Mouse (Mus musculus): Measurements from ENCODE around the gene Lgr4. TPM values are rescaled to one million over a fixed set of nuclear protein-coding genes. Genes with fewer than 3 reads are reported as not detected.

The Lgr4 gene
- polyA plus RNA-seq, 2 experiments: 3.0 to 3.9 TPM

DNA sequence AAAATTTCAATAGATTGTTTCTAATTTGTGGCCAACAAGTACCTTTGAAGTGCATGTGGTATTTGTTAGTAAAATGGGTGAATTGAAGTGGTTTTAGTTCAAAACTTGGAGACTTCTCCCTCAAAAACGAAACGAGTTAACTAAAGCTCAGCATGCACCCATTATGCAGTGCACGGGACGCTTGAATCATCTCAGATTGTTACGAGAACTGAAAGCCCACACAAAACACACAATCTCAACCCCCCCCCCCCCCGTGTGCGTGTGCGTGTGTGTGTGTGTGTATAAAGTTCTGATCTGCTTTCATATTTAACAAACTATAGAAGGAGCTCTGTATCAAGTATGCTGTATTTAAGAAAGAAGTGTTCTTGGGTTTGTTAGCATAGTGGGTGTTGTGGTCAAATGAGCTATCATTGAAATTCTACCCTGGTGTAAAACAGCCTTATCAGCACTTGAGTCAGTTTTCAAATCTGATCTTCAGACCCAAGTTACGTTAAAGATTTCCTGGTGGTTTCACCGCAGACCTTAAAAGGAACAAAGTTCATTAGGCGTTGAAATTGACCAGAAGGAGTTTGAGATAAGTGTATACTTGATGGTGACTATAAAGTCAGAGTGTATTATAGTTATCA, 75.1 kb downstream of the Lgr4 start:
- TF ChIP-seq CTCF (IDR thresholded peaks at IDR 0.05; ENCODE audit: low read depth) (no peak), EP300 (IDR thresholded peaks at IDR 0.05; ENCODE audit: low read depth) (no peak)
- WGBS (ENCODE audit: insufficient replicate concordance): 41% methylated on average over 11 of the region's 11 CpGs
- DNase-seq (ENCODE audit: low read depth in 3 of 3, low spot score in 3 of 3): no peak

GRCm38 (mm10) chr2:109993404-109993803, 76.0 kb downstream of the Lgr4 start:
- ATAC-seq (ENCODE audit: insufficient read depth) (peak; percentile 73), DNase-seq (ENCODE audit: low read depth in 3 of 3, low spot score in 3 of 3) (peak in 2 of 3 experiments; percentile 41 to 46)
- H3K27me3 ChIP-seq (ENCODE audit: control insufficient read depth, insufficient read depth, low read length): no peaks in the 10 kb centered on the region
- H3K36me3 ChIP-seq (replicated peaks; ENCODE audit: control insufficient read depth, insufficient read depth, low read depth): no peaks in the 10 kb centered on the region
- TF ChIP-seq CTCF (IDR thresholded peaks at IDR 0.05; ENCODE audit: low read depth) (no peak), EP300 (IDR thresholded peaks at IDR 0.05; ENCODE audit: low read depth) (peak; percentile 83)
- H3K4me2 ChIP-seq (ENCODE audit: low read depth): peak overlapping the region; percentile 6; the same call in 1 of the 2 replicates
- H3K9me3 ChIP-seq (ENCODE audit: control insufficient read depth, low read length): no peaks in the 10 kb centered on the region
- H3K4me1 ChIP-seq (replicated peaks; ENCODE audit: control insufficient read depth in 2 of 2, insufficient read depth in 2 of 2, low read length in 1 of 2): peaks cover 22 to 35% of the 10 kb centered on the region in 2 experiments
- no peak overlapping the region for H3K27ac ChIP-seq
- no peak overlapping the region for H3K4me3 ChIP-seq (ENCODE audit: insufficient read depth in 1 of 2, low read depth in 2 of 2, low read length in 2 of 2)
- H3K9ac ChIP-seq (replicated peaks): no peak overlapping the region

More for the DNA sequence above, 75.1 kb downstream of the Lgr4 start:
- Histone ChIP-seq H3K27me3 (ENCODE audit: control insufficient read depth, insufficient read depth, low read length) (no peaks in the 10 kb centered on the region), H3K4me1 (replicated peaks; ENCODE audit: control insufficient read depth in 2 of 2, insufficient read depth in 2 of 2, low read length in 1 of 2) (peaks cover 22 to 37% of the 10 kb centered on the region in 2 experiments), H3K4me2 (ENCODE audit: low read depth) (no peak overlapping the region), H3K9me3 (ENCODE audit: control insufficient read depth, low read length) (no peaks in the 10 kb centered on the region), H3K36me3 (replicated peaks; ENCODE audit: control insufficient read depth, insufficient read depth, low read depth) (no peaks in the 10 kb centered on the region), H3K9ac (replicated peaks) (no peak overlapping the region), H3K4me3 (ENCODE audit: insufficient read depth in 1 of 2, low read depth in 2 of 2, low read length in 2 of 2) (no peak overlapping the region), H3K27ac (no peak overlapping the region)
- ATAC-seq (ENCODE audit: insufficient read depth): no peak

GRCm38 (mm10) chr2:109995061-109995460, 77.6 kb downstream of the Lgr4 start:
- H3K9ac ChIP-seq (replicated peaks): no peak overlapping the region
- H3K27me3 ChIP-seq (ENCODE audit: control insufficient read depth, insufficient read depth, low read length): no peaks in the 10 kb centered on the region
- 0 out of 2 replicates have a peak overlapping the region, but pooled peaks have one; percentile 19 for H3K4me2 ChIP-seq (ENCODE audit: low read depth)
- ATAC-seq (ENCODE audit: insufficient read depth) (peak; percentile 67; the same call in 1 of the 2 replicates), DNase-seq (ENCODE audit: low read depth in 3 of 3, low spot score in 3 of 3) (no peak)
- H3K4me3 ChIP-seq (ENCODE audit: insufficient read depth in 1 of 2, low read depth in 2 of 2, low read length in 2 of 2): no peak overlapping the region
- 16% methylated on average over 2 of the region's 2 CpGs for WGBS (ENCODE audit: insufficient replicate concordance)
- H3K4me1 ChIP-seq (replicated peaks; ENCODE audit: control insufficient read depth in 2 of 2, insufficient read depth in 2 of 2, low read length in 1 of 2): peaks cover 22 to 33% of the 10 kb centered on the region in 2 experiments
- peak overlapping the region; percentile 38; the same call in 1 of the 2 replicates for H3K27ac ChIP-seq
- no peaks in the 10 kb centered on the region for H3K36me3 ChIP-seq (replicated peaks; ENCODE audit: control insufficient read depth, insufficient read depth, low read depth)
- no peaks in the 10 kb centered on the region for H3K9me3 ChIP-seq (ENCODE audit: control insufficient read depth, low read length)
- TF ChIP-seq CTCF (IDR thresholded peaks at IDR 0.05; ENCODE audit: low read depth) (no peak), EP300 (IDR thresholded peaks at IDR 0.05; ENCODE audit: low read depth) (peak; percentile 32; the same call in 1 of the 2 replicates)

- DNase-seq (ENCODE audit: low read depth in 3 of 3, low spot score in 3 of 3) (no peak), ATAC-seq (ENCODE audit: insufficient read depth) (no peak)
- H3K27me3 ChIP-seq (ENCODE audit: control insufficient read depth, insufficient read depth, low read length): no peaks in the 10 kb centered on the region
- no peaks in the 10 kb centered on the region for H3K9me3 ChIP-seq (ENCODE audit: control insufficient read depth, low read length)
- no peak for TF ChIP-seq EP300 (IDR thresholded peaks at IDR 0.05; ENCODE audit: low read depth)
- TF ChIP-seq CTCF (IDR thresholded peaks at IDR 0.05; ENCODE audit: low read depth): no peak
- no peak overlapping the region for H3K9ac ChIP-seq (replicated peaks)
- H3K27ac ChIP-seq: no peak overlapping the region
- no peak overlapping the region for H3K4me2 ChIP-seq (ENCODE audit: low read depth)
- no peaks in the 10 kb centered on the region for H3K36me3 ChIP-seq (replicated peaks; ENCODE audit: control insufficient read depth, insufficient read depth, low read depth)
- H3K4me3 ChIP-seq (ENCODE audit: insufficient read depth in 1 of 2, low read depth in 2 of 2, low read length in 2 of 2): no peak overlapping the region
- peaks cover 22 to 26% of the 10 kb centered on the region in 2 experiments for H3K4me1 ChIP-seq (replicated peaks; ENCODE audit: control insufficient read depth in 2 of 2, insufficient read depth in 2 of 2, low read length in 1 of 2)
- 59% methylated on average over 12 of the region's 12 CpGs for WGBS (ENCODE audit: insufficient replicate concordance)
Observed at GRCm38 (mm10) chr2:109996411-109996810, 79.0 kb downstream of the Lgr4 start.

DNA sequence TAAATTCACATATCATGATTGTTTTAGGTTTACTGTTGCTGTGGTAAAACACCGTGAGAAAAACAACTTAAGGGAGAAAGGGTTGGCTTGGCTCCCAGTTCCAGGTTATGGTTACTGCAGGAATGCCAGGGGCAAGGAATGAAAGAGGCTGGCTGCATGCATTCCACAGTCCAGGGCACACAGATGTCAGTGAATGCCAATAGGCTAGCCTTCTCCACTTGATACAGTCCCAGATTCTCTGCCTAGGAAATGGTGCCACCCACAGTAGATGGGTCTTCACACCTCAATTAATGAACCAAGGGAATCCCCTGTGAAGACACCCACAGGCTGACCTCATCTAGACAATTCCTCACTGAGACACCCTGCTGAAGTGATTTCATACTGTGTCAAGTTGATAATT, 87.2 kb downstream of the Lgr4 start:
- Histone ChIP-seq H3K27ac (no peak overlapping the region), H3K4me3 (ENCODE audit: insufficient read depth in 1 of 2, low read depth in 2 of 2, low read length in 2 of 2) (no peak overlapping the region), H3K9me3 (ENCODE audit: control insufficient read depth, low read length) (no peaks in the 10 kb centered on the region), H3K4me2 (ENCODE audit: low read depth) (no peak overlapping the region), H3K27me3 (ENCODE audit: control insufficient read depth, insufficient read depth, low read length) (no peaks in the 10 kb centered on the region), H3K9ac (replicated peaks) (no peak overlapping the region), H3K36me3 (replicated peaks; ENCODE audit: control insufficient read depth, insufficient read depth, low read depth) (no peaks in the 10 kb centered on the region), H3K4me1 (replicated peaks; ENCODE audit: control insufficient read depth in 2 of 2, insufficient read depth in 2 of 2, low read length in 1 of 2) (peaks cover 36 to 38% of the 10 kb centered on the region in 2 experiments)
- DNase-seq (ENCODE audit: low read depth in 3 of 3, low spot score in 3 of 3) (no peak), ATAC-seq (ENCODE audit: insufficient read depth) (no peak)
- TF ChIP-seq EP300 (IDR thresholded peaks at IDR 0.05; ENCODE audit: low read depth): no peak
- no peak for TF ChIP-seq CTCF (IDR thresholded peaks at IDR 0.05; ENCODE audit: low read depth)
- 77% methylated on average over 1 of the region's 1 CpGs for WGBS (ENCODE audit: insufficient replicate concordance)
